Mouse (Mus musculus) embryo, embryonic 11.5 days (tissue): ENCODE results near the gene Gsk3a.
A peak's percentile ranks its signal among the peaks of the same experiment; 100 is the strongest.
"Not testable (repeated sequence)": the region's sequence is repeated elsewhere in the genome, so short reads cannot be mapped to it uniquely, and the experiment has no call there.

Source experiments
- DNase-seq: peaks from one replicate; pipeline ENCODE4 v3.0.0-alpha.2; 2012; ENCODE audit warnings: low read depth, low spot score

The Gsk3a gene

DNA sequence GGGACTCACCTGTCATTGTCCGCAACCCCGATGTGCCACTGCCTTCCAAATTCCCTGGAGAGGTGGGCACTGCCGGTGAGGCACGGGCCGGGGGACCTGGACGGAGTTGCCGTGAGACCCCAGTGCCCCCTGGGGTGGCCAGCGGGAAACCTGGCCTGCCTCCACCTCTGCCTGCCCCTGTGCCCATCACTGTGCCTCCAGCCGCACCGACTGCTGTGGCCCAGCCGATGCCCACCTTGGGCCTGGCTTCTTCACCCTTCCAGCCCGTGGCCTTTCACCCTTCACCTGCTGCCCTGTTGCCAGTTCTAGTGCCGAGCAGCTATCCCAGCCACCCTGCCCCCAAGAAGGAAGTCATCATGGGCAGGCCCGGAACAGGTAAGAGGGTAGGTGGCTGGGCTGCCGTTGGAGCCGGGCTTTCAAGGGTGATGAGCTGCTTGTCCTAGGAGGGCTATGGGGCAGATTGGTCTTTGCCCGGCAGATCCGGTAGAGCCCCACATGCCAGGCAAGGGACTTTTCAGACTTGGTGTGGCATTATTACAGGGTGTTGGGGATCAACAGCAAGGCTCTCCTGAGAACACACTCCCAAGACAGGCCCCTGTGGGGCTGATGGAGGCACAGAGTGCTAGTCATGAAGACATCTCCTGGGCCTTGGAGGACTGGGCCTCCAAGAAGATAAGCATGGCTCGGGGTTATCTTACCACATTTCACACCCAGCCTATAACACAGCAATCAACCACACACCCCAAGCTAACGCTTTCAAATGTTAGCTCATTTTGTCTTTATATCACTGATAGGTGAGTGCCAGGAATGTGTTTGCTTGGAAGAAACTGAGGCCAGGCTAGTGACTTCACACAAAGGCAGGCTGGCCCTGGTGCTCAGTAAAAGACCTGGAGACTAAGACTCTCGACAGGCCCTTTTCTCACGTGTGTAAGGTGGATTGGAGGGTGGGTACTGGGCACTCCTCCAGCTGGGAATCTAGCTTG is 35.9 kb upstream of the Gsk3a start:
- no peak for DNase-seq

- DNase-seq: no peak
Measured at GRCm38 (mm10) chr7:25272445-25273258, 35.0 kb upstream of the Gsk3a start.

DNA sequence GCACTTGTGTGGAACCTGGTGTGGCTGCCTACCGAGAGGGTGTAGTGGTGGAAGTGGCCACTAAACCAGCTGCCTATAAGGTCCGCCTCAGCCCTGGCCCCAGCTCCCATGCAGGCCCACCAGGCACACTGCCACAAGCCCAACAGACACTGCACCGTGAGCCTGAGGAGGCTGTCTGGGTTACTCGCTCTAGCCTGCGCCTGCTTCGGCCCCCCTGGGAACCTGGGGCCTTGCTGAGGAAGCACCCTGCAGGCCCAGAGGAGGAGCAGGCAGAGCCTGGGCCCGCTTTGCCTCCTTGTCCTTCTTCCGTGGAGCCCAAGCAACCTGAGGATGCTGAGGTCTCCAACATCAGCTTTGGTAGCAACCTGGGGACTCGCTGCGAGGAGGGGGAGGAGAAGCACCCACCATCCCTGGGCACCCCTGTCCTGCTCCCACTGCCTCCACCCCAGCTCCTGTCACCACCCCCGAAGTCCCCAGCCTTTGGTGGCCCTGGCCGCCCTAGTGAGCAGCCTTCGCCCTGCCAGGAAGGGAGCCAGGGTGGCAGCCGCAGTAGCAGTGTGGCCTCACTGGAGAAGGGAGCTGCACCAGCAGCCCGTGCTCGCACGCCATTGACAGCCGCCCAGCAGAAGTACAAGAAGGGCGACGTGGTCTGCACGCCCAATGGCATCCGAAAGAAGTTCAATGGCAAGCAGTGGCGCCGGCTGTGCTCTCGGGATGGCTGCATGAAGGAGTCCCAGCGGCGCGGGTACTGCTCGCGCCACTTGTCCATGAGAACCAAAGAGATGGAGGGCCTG is 34.2 kb upstream of the Gsk3a start:
- DNase-seq: no peak

DNA sequence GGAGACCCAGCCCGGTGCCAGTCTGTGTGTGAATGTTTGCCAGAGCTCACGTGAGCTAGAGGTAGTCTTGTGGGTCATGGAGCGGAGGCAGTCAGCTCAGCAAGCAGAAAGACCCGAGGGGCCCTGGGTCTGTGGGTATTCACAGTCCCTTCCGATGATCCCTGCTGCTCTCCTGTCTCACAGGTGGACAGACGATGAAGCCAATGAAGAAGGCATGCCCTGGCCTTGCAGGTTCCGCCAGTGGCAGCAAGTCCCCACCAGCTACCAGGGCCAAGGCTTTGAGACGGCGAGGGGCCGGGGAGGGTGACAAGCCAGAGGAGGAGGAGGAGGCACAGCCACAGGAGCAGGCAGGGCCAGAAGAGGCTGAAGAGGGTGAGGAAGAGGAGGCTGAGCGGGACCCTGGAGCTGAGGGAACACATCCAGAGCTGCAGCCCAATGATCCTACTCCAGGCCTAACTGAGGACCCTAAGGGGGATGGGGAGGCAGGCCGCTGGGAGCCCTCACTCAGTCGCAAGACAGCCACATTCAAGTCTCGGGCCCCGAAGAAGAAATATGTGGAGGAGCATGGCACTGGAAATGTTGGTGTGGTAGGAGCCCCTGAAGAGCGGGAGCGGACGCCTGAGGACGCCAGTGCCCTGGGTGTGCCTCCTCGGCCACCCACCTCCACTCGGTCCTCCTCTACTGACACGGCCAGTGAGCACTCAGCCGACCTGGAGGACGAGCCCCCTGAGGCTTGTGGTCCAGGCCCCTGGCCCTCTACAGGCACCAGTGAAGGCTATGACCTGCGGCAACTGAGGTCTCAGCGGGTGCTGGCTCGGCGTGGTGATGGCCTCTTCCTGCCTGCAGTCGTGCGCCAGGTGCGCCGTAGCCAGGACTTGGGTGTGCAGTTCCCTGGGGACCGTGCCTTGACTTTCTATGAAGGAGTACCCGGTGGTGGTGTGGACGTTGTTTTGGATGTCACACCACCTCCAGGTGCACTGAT is 33.3 kb upstream of the Gsk3a start:
- no peak for DNase-seq

GRCm38 (mm10) chr7:25269545-25270271 is 32.1 kb upstream of the Gsk3a start:
- DNase-seq: no peak

GRCm38 (mm10) chr7:25269029-25269428 is 31.4 kb upstream of the Gsk3a start:
- DNase-seq: no peak

GRCm38 (mm10) chr7:25268588-25268987 is 30.9 kb upstream of the Gsk3a start:
- DNase-seq: no peak

- DNase-seq: peak; percentile 98
Measured at GRCm38 (mm10) chr7:25267751-25268463, 30.3 kb upstream of the Gsk3a start.

DNA sequence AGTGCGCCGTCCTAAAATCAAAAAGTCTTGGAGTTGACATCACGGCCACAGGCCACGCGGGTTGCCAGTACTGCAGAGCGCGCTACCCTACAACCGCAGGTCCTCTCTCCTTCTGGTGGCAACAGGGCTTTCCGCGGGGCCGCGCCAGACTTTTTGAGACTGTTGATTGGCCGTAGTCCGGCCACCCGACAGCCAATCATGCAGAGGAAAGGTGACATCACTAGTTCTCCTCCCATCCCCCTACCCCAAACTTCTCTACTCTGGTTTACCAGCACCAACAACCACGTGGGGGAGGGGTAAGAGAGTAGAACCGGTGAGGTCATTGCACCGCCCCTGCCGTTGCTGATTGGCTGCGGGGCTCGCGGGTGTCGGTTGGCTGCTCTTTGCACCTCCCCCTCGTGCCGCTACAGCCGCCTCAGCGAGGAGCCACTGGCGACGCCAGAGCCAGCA is 29.7 kb upstream of the Gsk3a start, which contains the start of gene Cic:
Gene Cic (plus strand): TSS at position 404 of the 450 bp plus-strand sequence.
- DNase-seq: peak; percentile 98

DNA sequence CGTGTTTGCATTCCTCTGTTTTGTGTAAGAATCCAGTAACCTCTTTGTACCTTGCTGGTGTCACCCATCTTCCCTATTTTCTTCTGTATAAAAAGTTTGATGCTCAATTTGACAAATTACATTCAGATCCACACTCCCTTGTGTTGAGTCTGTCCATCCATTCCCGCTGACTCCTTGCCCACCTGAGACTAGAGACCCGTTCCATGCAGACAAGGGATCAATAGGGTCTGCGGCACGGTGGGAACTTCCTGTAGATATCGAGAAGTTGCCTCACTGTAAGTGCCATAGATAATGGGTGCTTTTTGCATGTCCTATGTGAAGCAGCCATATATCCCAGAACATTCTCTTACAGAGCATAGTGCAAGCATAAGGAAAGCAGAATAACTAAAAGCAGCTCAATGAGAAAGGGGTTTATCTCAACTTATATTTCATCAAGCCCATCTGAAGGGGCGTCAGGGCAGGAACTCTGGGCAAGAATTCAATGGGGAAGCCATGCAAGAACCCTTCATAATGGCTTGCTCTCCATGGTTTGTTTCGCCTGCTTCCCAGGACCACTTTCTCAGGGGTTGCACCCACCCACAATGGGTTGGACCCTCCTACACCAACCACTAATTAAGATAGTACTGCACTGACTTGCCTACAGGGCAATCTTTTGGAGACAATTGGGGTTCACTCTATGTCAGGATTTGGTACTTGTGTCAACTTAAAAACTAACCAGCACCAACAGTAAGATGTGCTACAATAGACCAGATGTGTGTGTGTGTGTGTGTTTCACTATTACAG is 28.7 kb upstream of the Gsk3a start:
- no peak for DNase-seq

DNA sequence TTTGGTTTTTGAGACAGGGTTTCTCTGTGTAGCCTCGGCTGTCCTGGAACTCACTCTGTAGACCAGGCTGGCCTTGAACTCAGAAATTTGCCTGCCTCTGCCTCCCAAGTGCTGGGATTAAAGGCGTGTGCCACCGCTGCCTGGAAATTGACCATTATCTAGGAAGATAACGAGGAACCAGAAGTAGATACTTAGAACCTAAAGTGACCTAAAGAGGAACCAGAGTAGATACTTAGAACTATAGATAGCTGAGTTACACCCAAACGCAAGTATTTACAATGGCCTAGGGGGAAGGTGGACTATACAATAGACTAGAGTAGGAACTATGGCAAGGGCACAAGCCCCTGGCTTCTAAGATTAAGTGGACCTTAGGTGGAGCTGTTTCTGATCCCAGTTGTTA is 28.1 kb upstream of the Gsk3a start:
- DNase-seq: not testable (repeated sequence)

GRCm38 (mm10) chr7:25263968-25264870 is 26.6 kb upstream of the Gsk3a start:
- no peak for DNase-seq

GRCm38 (mm10) chr7:25261896-25262295 is 24.2 kb upstream of the Gsk3a start:
- no peak for DNase-seq

DNA sequence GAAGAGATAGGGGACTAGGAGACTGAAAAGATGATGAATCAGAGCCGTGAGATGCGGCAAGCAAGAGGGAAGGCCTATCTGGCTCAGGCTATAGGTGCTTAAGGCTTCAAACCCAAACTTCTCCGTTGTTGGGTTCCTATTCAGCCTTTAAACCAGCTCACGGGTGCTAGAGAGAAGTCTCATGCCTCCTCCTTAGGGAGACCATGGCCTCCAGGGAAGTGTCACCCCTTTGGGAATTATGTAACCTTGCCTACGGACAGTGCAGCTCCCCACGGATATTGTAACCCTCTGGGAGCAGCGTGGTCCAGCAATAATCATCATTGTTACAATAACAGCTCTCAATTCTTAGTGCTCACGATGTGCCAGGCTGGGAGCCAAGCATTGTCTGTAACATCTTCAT is 14.2 kb upstream of the Gsk3a start:
- DNase-seq: no peak

GRCm38 (mm10) chr7:25251071-25251791 is 13.6 kb upstream of the Gsk3a start:
- no peak for DNase-seq
